Mouse (Mus musculus) E14TG2a.4 (cell line): ENCODE results near the gene Rbm15b.

Experiments used
- CTCF ChIP-seq: conservative IDR thresholded peaks from 2 replicates; pipeline ENCODE4 v1.5.1; 2014; ENCODE audit warnings: low read length
- NANOG ChIP-seq: IDR thresholded peaks from 2 replicates; pipeline ENCODE4 v1.6.1; 2014; ENCODE audit warnings: borderline replicate concordance, low read length, mixed read lengths

GRCm38 (mm10) chr9:106856664-106857063 lies 30.6 kb downstream of the Rbm15b start:
- TF ChIP-seq CTCF (no peak), NANOG (no peak)
